Mouse (Mus musculus): ENCODE results near the gene Pax9. TPM values are rescaled to one million over a fixed set of nuclear protein-coding genes. Genes with fewer than 3 reads are reported as not detected.

Gene Pax9
- total RNA-seq (2012; rRNA removed): 0.11 and 0.22 TPM in 2 replicates

DNA sequence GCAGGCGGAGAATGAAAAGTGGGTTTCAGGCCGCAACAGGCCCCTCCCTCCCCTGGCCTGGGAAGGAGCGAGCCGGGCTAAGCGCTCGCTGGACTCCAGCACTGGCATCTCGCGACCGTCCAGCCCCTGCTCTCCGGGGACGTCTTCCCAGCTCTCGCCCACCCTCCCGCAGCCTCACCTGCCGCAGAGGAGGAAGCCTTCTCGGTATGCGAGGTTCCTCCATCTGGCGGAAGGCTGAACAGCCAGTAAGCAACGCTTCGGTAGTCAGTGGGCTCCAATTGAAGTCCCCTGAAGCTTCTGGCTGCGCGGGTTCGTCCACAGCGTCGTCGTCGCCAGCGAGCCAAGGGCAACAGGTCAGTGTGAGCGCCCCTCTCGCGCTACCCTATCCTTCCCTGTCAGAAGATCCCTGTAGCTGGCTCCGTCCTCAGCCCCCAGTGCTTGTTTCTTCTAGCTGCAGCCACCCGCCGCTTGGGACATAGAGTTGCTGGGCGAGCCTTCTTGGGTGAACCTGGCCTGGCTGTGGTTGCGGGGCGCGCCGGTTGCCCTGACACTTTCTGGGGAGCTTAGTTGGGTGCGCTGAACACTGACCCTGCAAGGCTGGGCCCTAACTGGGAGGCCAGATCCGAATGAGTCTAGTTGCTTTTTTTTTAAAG, at the start of gene Pax9:
Gene Pax9, plus strand, starts transcription at position 341 of the 653 bp plus-strand sequence.
- Histone ChIP-seq H3K9ac (ENCODE audit: insufficient read depth, low read depth, low read length, poor library complexity, severe bottlenecking) (no peak within 1 kb of the TSS), H3K4me3 (ENCODE audit: insufficient read depth in 1 of 2, low read depth in 1 of 2, low read length in 2 of 2, poor library complexity in 1 of 2, severe bottlenecking in 1 of 2) (peak within 1 kb of the TSS in 1 of 2 experiments; percentile 30; a peak in 1 of 4 replicates), H3K27ac (ENCODE audit: insufficient read depth, low read depth, low read length, poor library complexity, severe bottlenecking) (no peak within 1 kb of the TSS), H3K9me3 (ENCODE audit: control insufficient read depth, insufficient read depth, low read depth, low read length) (no peaks in the 10 kb centered on the region), H3K4me1 (ENCODE audit: control insufficient read depth in 2 of 2, insufficient read depth in 2 of 2, low read length in 2 of 2, poor library complexity in 1 of 2) (peaks cover 0 to 5% of the 10 kb centered on the region in 2 experiments; a peak in 1 of 4 replicates), H3K36me3 (ENCODE audit: control insufficient read depth, insufficient read depth, low read length, poor library complexity, severe bottlenecking) (no peaks in the 10 kb centered on the region)
- in situ Hi-C loops (cut with MboI; ENCODE audit: low sequenced_read_pairs in 2 of 2, unreplicated experiment in 2 of 2): loop anchor here (5.0 to 25.0 kb wide), 5 partner anchors 77 to 1521 kb away; partner anchors contain the start of genes Nkx2-1 (in 1 of the 2), Nkx2-9 (in 1 of the 2), Slc25a21 (in 1 of the 2) and Sstr1 (in 1 of the 2)
- TF ChIP-seq HCFC1 (IDR thresholded peaks at IDR 0.05; ENCODE audit: borderline replicate concordance, insufficient read depth, low read length): no peak
- no peak for TF ChIP-seq ZNF384 (IDR thresholded peaks at IDR 0.05; ENCODE audit: low read depth, low read length)
- TF ChIP-seq ZC3H11A (IDR thresholded peaks at IDR 0.05; ENCODE audit: borderline replicate concordance, low read depth, low read length): no peak
- TF ChIP-seq CHD2 (IDR thresholded peaks at IDR 0.05; ENCODE audit: low read depth, low read length): no peak
- no peak for TF ChIP-seq MAFK (IDR thresholded peaks at IDR 0.05; ENCODE audit: insufficient read depth, low read depth, low read length)
- no peak for DNase-seq (ENCODE audit: low read depth, low spot score)

DNA sequence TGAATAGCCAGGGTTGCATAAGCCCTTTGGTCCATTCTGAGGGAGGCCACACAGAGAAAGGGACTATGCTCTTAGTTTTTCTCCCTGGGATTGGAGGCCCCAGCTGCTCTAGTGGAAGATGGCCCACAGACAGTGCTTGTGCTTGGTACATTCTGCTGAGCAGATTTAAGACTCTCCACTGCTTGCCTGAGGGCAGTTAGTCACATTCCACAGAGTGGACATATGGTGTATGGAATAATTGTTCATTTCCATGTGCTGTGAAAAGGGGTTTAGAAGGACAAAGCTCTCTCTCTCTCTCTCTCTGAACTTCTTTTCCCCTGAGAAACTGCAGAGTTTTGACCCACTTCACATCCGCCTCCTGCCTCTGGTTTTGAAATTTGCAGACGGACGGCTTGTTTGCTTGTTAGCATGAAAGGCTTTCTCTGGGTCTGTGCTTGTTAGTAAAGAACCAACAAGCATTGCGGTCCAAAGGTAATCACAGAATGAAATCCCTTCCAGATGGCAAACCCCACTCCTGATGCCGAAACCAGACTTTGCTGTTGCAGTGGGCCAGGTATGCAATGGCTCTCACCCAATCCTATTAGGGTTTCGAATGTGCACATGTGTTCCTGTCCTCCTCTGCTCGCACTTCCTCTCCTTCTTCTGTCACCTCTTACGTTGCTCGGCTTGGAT, 22.0 kb upstream of the Pax9 start:
- H3K9ac ChIP-seq (ENCODE audit: insufficient read depth, low read depth, low read length, poor library complexity, severe bottlenecking): no peak overlapping the region
- no peak overlapping the region for H3K27ac ChIP-seq (ENCODE audit: insufficient read depth, low read depth, low read length, poor library complexity, severe bottlenecking)
- H3K36me3 ChIP-seq (ENCODE audit: control insufficient read depth, insufficient read depth, low read length, poor library complexity, severe bottlenecking): no peaks in the 10 kb centered on the region
- TF ChIP-seq ZNF384 (IDR thresholded peaks at IDR 0.05; ENCODE audit: low read depth, low read length): no peak
- no peak for TF ChIP-seq CHD2 (IDR thresholded peaks at IDR 0.05; ENCODE audit: low read depth, low read length)
- no peak for TF ChIP-seq MAFK (IDR thresholded peaks at IDR 0.05; ENCODE audit: insufficient read depth, low read depth, low read length)
- no peak for TF ChIP-seq ZC3H11A (IDR thresholded peaks at IDR 0.05; ENCODE audit: borderline replicate concordance, low read depth, low read length)
- TF ChIP-seq HCFC1 (IDR thresholded peaks at IDR 0.05; ENCODE audit: borderline replicate concordance, insufficient read depth, low read length): no peak
- DNase-seq (ENCODE audit: low read depth, low spot score): no peak
- no peak overlapping the region for H3K4me3 ChIP-seq (ENCODE audit: insufficient read depth in 1 of 2, low read depth in 1 of 2, low read length in 2 of 2, poor library complexity in 1 of 2, severe bottlenecking in 1 of 2)
- in situ Hi-C loops (cut with MboI; ENCODE audit: low sequenced_read_pairs in 2 of 2, unreplicated experiment in 2 of 2): no loop called here
- no peaks in the 10 kb centered on the region for H3K9me3 ChIP-seq (ENCODE audit: control insufficient read depth, insufficient read depth, low read depth, low read length)
- H3K4me1 ChIP-seq (ENCODE audit: control insufficient read depth in 2 of 2, insufficient read depth in 2 of 2, low read length in 2 of 2, poor library complexity in 1 of 2): no peaks in the 10 kb centered on the region

- no peaks in the 10 kb centered on the region for H3K36me3 ChIP-seq (ENCODE audit: control insufficient read depth, insufficient read depth, low read length, poor library complexity, severe bottlenecking)
- no peaks in the 10 kb centered on the region for H3K4me1 ChIP-seq (ENCODE audit: control insufficient read depth in 2 of 2, insufficient read depth in 2 of 2, low read length in 2 of 2, poor library complexity in 1 of 2)
- in situ Hi-C loops (cut with MboI; ENCODE audit: low sequenced_read_pairs in 2 of 2, unreplicated experiment in 2 of 2): no loop called here
- no peak for TF ChIP-seq ZC3H11A (IDR thresholded peaks at IDR 0.05; ENCODE audit: borderline replicate concordance, low read depth, low read length)
- peak; percentile 79 for TF ChIP-seq MAFK (IDR thresholded peaks at IDR 0.05; ENCODE audit: insufficient read depth, low read depth, low read length)
- no peak for TF ChIP-seq CHD2 (IDR thresholded peaks at IDR 0.05; ENCODE audit: low read depth, low read length)
- TF ChIP-seq HCFC1 (IDR thresholded peaks at IDR 0.05; ENCODE audit: borderline replicate concordance, insufficient read depth, low read length): no peak
- TF ChIP-seq ZNF384 (IDR thresholded peaks at IDR 0.05; ENCODE audit: low read depth, low read length): no peak
- no peaks in the 10 kb centered on the region for H3K9me3 ChIP-seq (ENCODE audit: control insufficient read depth, insufficient read depth, low read depth, low read length)
- no peak overlapping the region for H3K4me3 ChIP-seq (ENCODE audit: insufficient read depth in 1 of 2, low read depth in 1 of 2, low read length in 2 of 2, poor library complexity in 1 of 2, severe bottlenecking in 1 of 2)
- no peak overlapping the region for H3K27ac ChIP-seq (ENCODE audit: insufficient read depth, low read depth, low read length, poor library complexity, severe bottlenecking)
- DNase-seq (ENCODE audit: low read depth, low spot score): no peak
- H3K9ac ChIP-seq (ENCODE audit: insufficient read depth, low read depth, low read length, poor library complexity, severe bottlenecking): no peak overlapping the region
These were observed 20.8 kb upstream of the Pax9 start for GRCm38 (mm10) chr12:56670795-56671194.

DNA sequence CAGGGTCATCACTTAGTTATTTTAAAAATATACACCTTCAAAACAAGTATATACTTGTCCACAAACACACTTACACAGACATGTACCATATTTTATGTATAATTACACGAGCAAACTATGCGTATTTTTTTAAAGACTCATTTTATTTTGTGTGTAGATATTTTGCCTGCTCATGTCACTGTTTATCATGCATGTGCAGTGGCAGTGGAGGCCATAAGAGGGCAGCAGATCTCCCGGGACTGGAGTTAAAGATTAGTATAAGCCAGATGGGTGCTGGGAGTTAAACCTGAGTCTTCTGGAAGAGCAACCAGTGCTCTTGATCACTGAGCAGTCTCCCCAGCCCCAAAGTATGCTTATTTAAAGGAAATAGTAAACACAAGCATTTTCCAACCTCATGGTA, 16.8 kb upstream of the Pax9 start:
- no peak for DNase-seq (ENCODE audit: low read depth, low spot score)
- no peaks in the 10 kb centered on the region for H3K4me1 ChIP-seq (ENCODE audit: control insufficient read depth in 2 of 2, insufficient read depth in 2 of 2, low read length in 2 of 2, poor library complexity in 1 of 2)
- H3K9ac ChIP-seq (ENCODE audit: insufficient read depth, low read depth, low read length, poor library complexity, severe bottlenecking): no peak overlapping the region
- TF ChIP-seq CHD2 (IDR thresholded peaks at IDR 0.05; ENCODE audit: low read depth, low read length): no peak
- no peak for TF ChIP-seq MAFK (IDR thresholded peaks at IDR 0.05; ENCODE audit: insufficient read depth, low read depth, low read length)
- no peak for TF ChIP-seq ZC3H11A (IDR thresholded peaks at IDR 0.05; ENCODE audit: borderline replicate concordance, low read depth, low read length)
- H3K36me3 ChIP-seq (ENCODE audit: control insufficient read depth, insufficient read depth, low read length, poor library complexity, severe bottlenecking): no peaks in the 10 kb centered on the region
- in situ Hi-C loops (cut with MboI; ENCODE audit: low sequenced_read_pairs in 2 of 2, unreplicated experiment in 2 of 2): loop anchor here (25.0 kb wide), 2 partner anchors 513 to 1538 kb away; partner anchors contain the start of genes Slc25a21 (in 1 of the 2) and Sstr1 (in 1 of the 2)
- H3K27ac ChIP-seq (ENCODE audit: insufficient read depth, low read depth, low read length, poor library complexity, severe bottlenecking): no peak overlapping the region
- H3K4me3 ChIP-seq (ENCODE audit: insufficient read depth in 1 of 2, low read depth in 1 of 2, low read length in 2 of 2, poor library complexity in 1 of 2, severe bottlenecking in 1 of 2): no peak overlapping the region
- no peaks in the 10 kb centered on the region for H3K9me3 ChIP-seq (ENCODE audit: control insufficient read depth, insufficient read depth, low read depth, low read length)

All from ES-E14 (cell line).